Mouse (Mus musculus) heart, postnatal 0 days (tissue): ENCODE measurements around the gene D6Wsu163e. TPM values are rescaled to one million over a fixed set of nuclear protein-coding genes. Genes with fewer than 3 reads are reported as not detected.
A peak's percentile ranks its signal among the peaks of the same experiment; 100 is the strongest.

ENCODE experiments used
- ATAC-seq: fragments of 200-750 bp; cut with Nextera tagmentation; 2 replicates; pipeline ENCODE4 v1.8.0; 2017; ENCODE audit warnings: low read depth, moderate number of reproducible peaks, moderate library complexity; ENCODE audit not compliant: insufficient read depth
- DNase-seq: peaks from one replicate; pipeline ENCODE4 v3.0.0-alpha.2; 2016; ENCODE audit warnings: low spot score
- H3K27ac ChIP-seq: fragments of 300-500 bp; sonication (generic); 2 replicates; pipeline ENCODE4 v1.5.1; 2014; ENCODE audit warnings: low read depth, mild to moderate bottlenecking
- H3K27me3 ChIP-seq: fragments of 300-500 bp; sonication (generic); 2 replicates; pipeline ENCODE4 v1.6.1; 2014; ENCODE audit warnings: low read length, mixed read lengths; ENCODE audit not compliant: control insufficient read depth, insufficient read depth
- H3K36me3 ChIP-seq: fragments of 300-500 bp; sonication (generic); replicated peaks from 2 replicates; pipeline ENCODE4 v1.6.1; 2014; ENCODE audit warnings: low read length, mixed read lengths; ENCODE audit not compliant: control insufficient read depth, insufficient read depth
- H3K4me1 ChIP-seq: fragments of 300-500 bp; sonication (generic); 2 replicates; pipeline ENCODE4 v1.6.1; 2014; ENCODE audit warnings: antibody characterized with exemption; ENCODE audit not compliant: control insufficient read depth, insufficient read depth
- H3K4me2 ChIP-seq: fragments of 300-500 bp; sonication (generic); 2 replicates; pipeline ENCODE4 v1.6.1; 2014; ENCODE audit warnings: low read depth, mild to moderate bottlenecking, low read length, moderate library complexity
- H3K4me3 ChIP-seq: fragments of 300-500 bp; sonication (generic); 2 replicates; pipeline ENCODE4 v1.5.1; 2014; ENCODE audit warnings: low read depth, low read length
- H3K9ac ChIP-seq: fragments of 300-500 bp; sonication (generic); replicated peaks from 2 replicates; pipeline ENCODE4 v1.6.1; 2014; ENCODE audit warnings: low read depth, low read length, mixed read lengths
- H3K9me3 ChIP-seq: fragments of 300-500 bp; sonication (generic); replicated peaks from 2 replicates; pipeline ENCODE4 v1.6.1; 2016; ENCODE audit warnings: low read length; ENCODE audit not compliant: control insufficient read depth
- CTCF ChIP-seq: IDR thresholded peaks from 2 replicates; pipeline ENCODE4 v1.5.1; 2016; ENCODE audit warnings: antibody characterized with exemption, control low read depth, low read depth
- EP300 ChIP-seq: IDR thresholded peaks from 2 replicates; pipeline ENCODE4 v1.6.1; 2016; ENCODE audit warnings: antibody characterized with exemption, low read depth
- WGBS: fragments of 180-500 bp; shearing (Covaris S2); extraction: QIAGEN DNeasy Blood & Tissue Kit; methylation state at CpG from one replicate; pipeline ENCODE4 v1.1.7; 2014; 5-methylcytosine and 5-hydroxymethylcytosine counted together
- polyA plus RNA-seq: library from polyadenylated mRNA; unstranded; fragments of >200 nt; fragmentation: Nextera tagmentation; extraction: Ambion mirVana; gene quantifications from 2 replicates; pipeline ENCODE4 v1.2.1, GENCODE M21; 2015
- total RNA-seq: library from RNA; depleted of rRNA; stranded (reverse); fragments of >200 nt; gene quantifications from 2 replicates; pipeline ENCODE4 v1.2.3, GENCODE M21; 2014; ENCODE audit warnings: low replicate concordance

D6Wsu163e gene
- total and polyA plus RNA-seq, 2 experiments from 2014 or later = 3.8 to 11.9 TPM

DNA sequence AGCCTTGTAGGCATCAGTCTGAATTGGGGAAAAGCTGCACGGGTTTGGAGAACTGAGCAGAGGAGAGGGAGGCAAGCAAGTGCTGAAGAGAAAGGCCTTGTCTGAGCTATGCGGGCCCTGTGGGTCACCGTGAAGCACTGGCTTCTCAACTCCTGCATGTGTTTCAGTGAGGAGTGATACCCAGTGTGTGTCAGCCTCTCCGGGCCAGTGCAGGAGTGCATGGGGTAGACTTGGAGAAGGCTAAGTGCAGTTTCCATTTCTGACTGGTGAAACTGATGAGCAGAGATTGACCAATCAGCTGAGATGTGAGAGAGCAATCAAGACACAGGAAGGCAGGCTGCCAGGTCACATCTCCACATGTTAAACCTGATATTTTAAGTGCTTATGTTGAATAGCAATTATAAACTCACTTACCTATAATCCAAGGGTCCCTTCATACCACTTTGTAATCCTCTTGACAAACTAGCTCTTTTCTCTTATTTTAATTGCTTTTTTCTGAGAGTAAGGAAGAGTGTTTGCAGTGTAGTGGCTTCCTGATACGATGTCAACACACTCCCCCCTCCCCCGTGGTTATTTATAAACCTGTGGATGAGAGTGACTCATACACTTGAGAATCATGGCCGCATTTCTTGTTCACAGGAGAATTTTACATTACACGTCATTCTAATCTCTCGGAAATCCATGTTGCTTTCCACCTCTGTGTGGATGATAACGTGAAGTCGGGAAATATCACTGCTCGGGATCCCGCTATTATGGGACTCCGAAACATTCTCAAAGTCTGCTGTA lies 26.7 kb downstream of the D6Wsu163e start:
- Histone ChIP-seq H3K9me3 (no peaks in the 10 kb centered on the region), H3K27me3 (no peaks in the 10 kb centered on the region), H3K4me1 (peaks cover 11% of the 10 kb centered on the region), H3K27ac (peak overlapping the region; percentile 68), H3K4me3 (no peak overlapping the region), H3K9ac (no peak overlapping the region), H3K36me3 (peaks cover 8% of the 10 kb centered on the region), H3K4me2 (peak overlapping the region; percentile 20)
- no peak for TF ChIP-seq CTCF
- TF ChIP-seq EP300 = 0 out of 2 replicates have a peak, but pooled peaks have one; percentile 68
- WGBS = 28% methylated on average over 14 of the region's 14 CpGs
- DNase-seq (peak; percentile 73), ATAC-seq (peak; percentile 86)

DNA sequence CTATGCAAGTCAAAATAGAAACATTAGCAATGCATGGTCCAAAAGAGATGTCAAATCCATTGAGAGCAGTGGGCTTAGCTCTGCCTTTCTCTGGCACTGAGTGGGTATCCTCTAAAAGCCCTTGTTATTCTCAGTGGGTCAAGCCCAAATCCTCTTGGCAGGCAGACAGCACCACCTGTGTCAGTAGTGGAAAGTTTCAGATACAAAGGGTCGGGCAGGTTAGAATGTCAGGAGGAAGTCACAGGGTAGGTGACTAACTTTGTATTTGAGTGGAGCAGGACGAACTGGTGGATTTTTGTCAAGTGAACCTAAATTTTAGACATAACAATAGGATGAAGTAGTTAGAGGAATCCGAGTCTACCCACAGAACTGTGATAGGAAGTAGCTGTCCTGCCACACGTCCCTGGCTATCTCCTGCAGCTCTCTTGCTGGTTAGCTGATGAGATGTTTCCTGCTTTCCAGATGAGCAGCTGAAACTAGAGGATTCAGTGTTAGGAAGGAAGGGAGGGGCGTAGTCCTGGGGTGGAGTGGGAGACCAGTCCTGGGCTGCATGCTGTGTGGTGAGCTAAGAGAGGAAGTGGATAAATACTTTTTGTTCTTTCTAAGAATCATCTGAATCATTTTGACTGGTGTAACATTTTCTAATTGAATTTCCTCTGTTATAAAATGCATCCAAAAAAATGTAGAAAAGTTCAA lies 41.9 kb downstream of the D6Wsu163e start:
- TF ChIP-seq CTCF = peak; percentile 11; the same call in 1 of the 2 replicates
- peak; percentile 26; the same call in 1 of the 2 replicates for TF ChIP-seq EP300
- H3K9me3 ChIP-seq = no peaks in the 10 kb centered on the region
- no peak overlapping the region for H3K4me3 ChIP-seq
- peak; percentile 47 for DNase-seq
- peak overlapping the region; percentile 55 for H3K27ac ChIP-seq
- H3K9ac ChIP-seq = no peak overlapping the region
- no peak overlapping the region for H3K4me2 ChIP-seq
- 19% methylated on average over 5 of the region's 5 CpGs for WGBS
- peak; percentile 78 for ATAC-seq
- no peaks in the 10 kb centered on the region for H3K36me3 ChIP-seq
- H3K4me1 ChIP-seq = no peaks in the 10 kb centered on the region
- no peaks in the 10 kb centered on the region for H3K27me3 ChIP-seq

DNA sequence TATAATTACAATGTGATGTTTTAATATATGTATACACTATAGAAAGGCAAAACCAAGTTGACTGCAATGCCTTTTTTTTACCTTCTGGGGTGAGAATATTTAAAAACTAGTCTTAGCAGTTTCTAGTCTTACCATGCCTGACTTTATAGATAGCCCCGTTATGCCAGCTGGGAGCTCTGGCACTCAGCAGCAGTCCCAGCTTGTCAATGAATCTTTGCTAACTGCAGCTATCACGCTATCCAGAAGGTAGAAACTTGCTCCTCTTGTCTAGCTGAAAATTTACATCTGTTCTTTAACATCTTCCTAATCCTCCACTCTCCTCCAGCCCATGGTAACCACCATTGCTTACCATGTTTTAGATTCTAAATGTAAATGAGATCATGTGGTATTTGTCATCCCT lies 53.9 kb downstream of the D6Wsu163e start:
- H3K4me2 ChIP-seq = no peak overlapping the region
- TF ChIP-seq EP300 (no peak), CTCF (no peak)
- ATAC-seq = no peak
- no peaks in the 10 kb centered on the region for H3K4me1 ChIP-seq
- H3K27ac ChIP-seq = no peak overlapping the region
- no peak overlapping the region for H3K9ac ChIP-seq
- H3K4me3 ChIP-seq = no peak overlapping the region
- no peaks in the 10 kb centered on the region for H3K36me3 ChIP-seq
- no peak for DNase-seq
- no peaks in the 10 kb centered on the region for H3K9me3 ChIP-seq
- 66% methylated on average over 2 of the region's 2 CpGs for WGBS
- no peaks in the 10 kb centered on the region for H3K27me3 ChIP-seq

DNA sequence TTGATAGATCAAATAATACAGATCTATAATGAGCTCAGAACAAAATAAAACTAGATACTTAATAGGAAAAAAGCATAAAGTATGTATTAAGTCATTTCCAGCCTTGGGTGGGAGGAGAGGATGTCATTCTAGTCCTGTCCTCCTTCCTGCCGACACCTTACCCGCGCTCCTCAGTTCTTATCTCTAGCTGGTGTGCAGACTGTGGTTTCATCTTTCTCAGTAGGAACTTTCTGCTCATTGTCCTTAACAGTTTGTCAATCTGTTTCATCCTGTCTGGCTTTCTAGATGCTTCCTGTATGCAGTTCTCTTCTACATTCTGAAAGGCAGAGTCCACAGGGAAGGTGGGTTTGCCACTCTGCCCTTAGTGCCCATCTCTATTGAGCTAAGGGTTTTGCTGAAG lies 55.7 kb downstream of the D6Wsu163e start:
- DNase-seq = no peak
- TF ChIP-seq CTCF (no peak), EP300 (no peak)
- H3K27me3 ChIP-seq = no peaks in the 10 kb centered on the region
- H3K27ac ChIP-seq = no peak overlapping the region
- WGBS = 44% methylated on average over 3 of the region's 3 CpGs
- no peak for ATAC-seq
- no peaks in the 10 kb centered on the region for H3K36me3 ChIP-seq
- no peak overlapping the region for H3K4me2 ChIP-seq
- H3K4me1 ChIP-seq = no peaks in the 10 kb centered on the region
- H3K9me3 ChIP-seq = no peaks in the 10 kb centered on the region
- no peak overlapping the region for H3K9ac ChIP-seq
- H3K4me3 ChIP-seq = no peak overlapping the region

DNA sequence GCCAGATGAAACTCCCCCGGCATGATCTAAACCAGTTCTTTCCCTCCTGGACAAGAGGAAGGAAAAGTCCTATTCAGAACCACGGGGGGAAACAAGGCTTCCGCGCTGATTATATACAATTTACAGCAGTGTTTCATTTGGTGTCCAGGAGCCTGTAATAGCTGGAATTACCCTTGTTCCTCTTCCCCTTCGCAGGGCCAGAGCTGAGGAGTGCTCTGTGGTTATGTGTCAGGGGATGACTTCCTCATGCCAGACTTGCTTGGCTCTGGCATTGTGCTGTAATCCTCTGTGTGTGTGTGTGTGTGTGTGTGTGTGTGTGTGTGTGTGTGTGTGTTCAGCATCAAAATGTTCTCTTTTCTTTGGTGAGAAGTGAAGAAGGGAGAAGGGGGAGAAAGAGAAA lies 56.6 kb downstream of the D6Wsu163e start:
- no peak overlapping the region for H3K27ac ChIP-seq
- WGBS = 52% methylated on average over 5 of the region's 5 CpGs
- peak; percentile 24 for DNase-seq
- peak; percentile 53 for ATAC-seq
- H3K4me1 ChIP-seq = no peaks in the 10 kb centered on the region
- H3K36me3 ChIP-seq = no peaks in the 10 kb centered on the region
- TF ChIP-seq CTCF = no peak
- TF ChIP-seq EP300 = no peak
- H3K9me3 ChIP-seq = no peaks in the 10 kb centered on the region
- H3K4me2 ChIP-seq = no peak overlapping the region
- no peak overlapping the region for H3K4me3 ChIP-seq
- no peaks in the 10 kb centered on the region for H3K27me3 ChIP-seq
- no peak overlapping the region for H3K9ac ChIP-seq
